Mouse (Mus musculus) heart, adult 2 months (tissue): Measurements from ENCODE around the gene Kcnq1. TPM values are rescaled to one million over a fixed set of nuclear protein-coding genes. Genes with fewer than 3 reads are reported as not detected.

Experiments
- DNase-seq, 2 experiments: peaks; one replicate each; pipeline ENCODE4 v3.0.0; 2021
- H3K27ac ChIP-seq: fragments of 200-600 bp; 2 replicates; pipeline ENCODE4 v1.8.1; 2022
- H3K27me3 ChIP-seq: fragments of 200-500 bp; 2 replicates; pipeline ENCODE4 v1.6.1; 2012; ENCODE audit warnings: mild to moderate bottlenecking, low read length, inconsistent platforms, mixed read lengths; ENCODE audit not compliant: control insufficient read depth, insufficient read depth
- H3K36me3 ChIP-seq: fragments of 200-500 bp; 2 replicates; pipeline ENCODE4 v1.6.1; 2012; ENCODE audit warnings: low read length, inconsistent platforms; ENCODE audit not compliant: control insufficient read depth, insufficient read depth
- H3K4me1 ChIP-seq: fragments of 200-500 bp; 2 replicates; pipeline ENCODE4 v1.6.1; 2011; ENCODE audit warnings: low read length; ENCODE audit not compliant: control insufficient read depth, insufficient read depth
- H3K4me3 ChIP-seq: fragments of 200-600 bp; 2 replicates; pipeline ENCODE4 v1.8.1; 2022
- H3K79me2 ChIP-seq: fragments of 200-500 bp; replicated peaks from 2 replicates; pipeline ENCODE4 v1.6.1; 2012; ENCODE audit warnings: mild to moderate bottlenecking, inconsistent platforms, low read length, moderate library complexity, mixed read lengths; ENCODE audit not compliant: control insufficient read depth, insufficient read depth
- H3K9ac ChIP-seq: fragments of 200-500 bp; 2 replicates; pipeline ENCODE4 v1.6.1; 2012; ENCODE audit warnings: low read depth, mild to moderate bottlenecking, control low read depth, inconsistent platforms, low read length, mixed read lengths
- CTCF ChIP-seq: fragments of 200-600 bp; IDR thresholded peaks from 2 replicates; pipeline ENCODE4 v1.8.1; 2022; ENCODE audit warnings: antibody characterized with exemption, mild to moderate bottlenecking, moderate library complexity
- EP300 ChIP-seq: fragments of 200-500 bp; IDR thresholded peaks from 2 replicates; pipeline ENCODE4 v1.6.1; 2011; ENCODE audit warnings: low read depth, low read length, control low read depth; ENCODE audit not compliant: insufficient read depth
- POLR2A ChIP-seq: fragments of 200-500 bp; IDR thresholded peaks from 2 replicates; pipeline ENCODE4 v1.6.1; 2011; ENCODE audit warnings: mild to moderate bottlenecking, low read depth, low read length, control low read depth; ENCODE audit not compliant: insufficient read depth
- WGBS: fragments of 180-500 bp; shearing (Covaris S2); methylation state at CpG from one replicate; pipeline ENCODE4 v1.1.7; 2018; 5-methylcytosine and 5-hydroxymethylcytosine counted together
- intact Hi-C: fragments of 180-260 bp; cut with DNase I; formaldehyde crosslinking; loops from one replicate; pipeline ENCODE4 v1.15.1; 2025
- polyA plus RNA-seq: library from polyadenylated mRNA; depleted of rRNA; stranded (reverse); fragments of >200 nt; gene quantifications from 2 replicates; pipeline ENCODE4 v1.2.3, GENCODE M21; 2012
- total RNA-seq, 2 experiments: library from RNA; stranded (reverse); gene quantifications; 2 replicates each; pipeline ENCODE4 v1.2.3; 2021

Kcnq1 gene
- total and polyA plus RNA-seq, 3 experiments, result 32.4 to 42.0 (median 34.2) TPM

- H3K79me2 ChIP-seq, result no peaks in the 10 kb centered on the region
- TF ChIP-seq CTCF (no peak), POLR2A (no peak), EP300 (no peak)
Measured at GRCm38 (mm10) chr7:143155257-143155656, 49.1 kb downstream of the Kcnq1 start.

GRCm38 (mm10) chr7:143158690-143159425 is 52.7 kb downstream of the Kcnq1 start:
- TF ChIP-seq CTCF, result no peak
- no peak for TF ChIP-seq EP300
- TF ChIP-seq POLR2A, result no peak
- Histone ChIP-seq H3K27ac (no peak overlapping the region), H3K4me3 (no peak overlapping the region), H3K27me3 (no peaks in the 10 kb centered on the region), H3K4me1 (no peaks in the 10 kb centered on the region), H3K36me3 (no peaks in the 10 kb centered on the region), H3K9ac (no peak overlapping the region), H3K79me2 (no peaks in the 10 kb centered on the region)
- WGBS, result 88% methylated on average over 14 of the region's 14 CpGs
- DNase-seq, result no peak
- intact Hi-C loops, result no loop called here

More at GRCm38 (mm10) chr7:143155257-143155656, 49.1 kb downstream of the Kcnq1 start:
- Histone ChIP-seq H3K36me3 (no peaks in the 10 kb centered on the region), H3K27me3 (no peaks in the 10 kb centered on the region), H3K27ac (no peak overlapping the region), H3K9ac (no peak overlapping the region), H3K4me1 (peaks cover 1% of the 10 kb centered on the region; the same call in 1 of the 2 replicates), H3K4me3 (no peak overlapping the region)
- intact Hi-C loops, result no loop called here
- 63% methylated on average over 5 of the region's 5 CpGs for WGBS
- no peak for DNase-seq

DNA sequence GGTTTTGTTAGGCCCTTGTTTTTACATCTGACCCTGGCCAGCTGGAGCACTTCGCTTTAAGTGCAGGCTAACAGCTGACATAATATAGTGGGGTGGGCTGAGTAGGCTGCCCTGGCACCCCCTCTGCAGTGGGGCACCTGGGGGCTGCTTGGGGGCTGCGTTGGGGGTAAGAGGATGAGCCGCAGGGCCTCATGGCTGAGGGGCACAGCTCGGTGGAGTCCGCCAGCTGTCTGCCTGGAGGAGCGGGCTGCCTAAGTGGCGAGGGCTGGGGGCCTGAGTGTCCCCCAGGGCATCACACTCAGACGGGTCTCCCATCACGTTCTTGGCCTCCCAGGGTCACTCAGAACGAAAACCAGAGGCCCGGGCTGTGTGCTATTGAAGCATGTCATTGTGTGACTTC is 53.3 kb downstream of the Kcnq1 start:
- Histone ChIP-seq H3K4me3 (no peak overlapping the region), H3K79me2 (no peaks in the 10 kb centered on the region), H3K4me1 (no peaks in the 10 kb centered on the region), H3K27ac (no peak overlapping the region), H3K9ac (no peak overlapping the region), H3K36me3 (no peaks in the 10 kb centered on the region), H3K27me3 (no peaks in the 10 kb centered on the region)
- no peak for DNase-seq
- intact Hi-C loops, result no loop called here
- TF ChIP-seq POLR2A, result no peak
- TF ChIP-seq CTCF, result no peak
- TF ChIP-seq EP300, result no peak
- 84% methylated on average over 11 of the region's 11 CpGs for WGBS

DNA sequence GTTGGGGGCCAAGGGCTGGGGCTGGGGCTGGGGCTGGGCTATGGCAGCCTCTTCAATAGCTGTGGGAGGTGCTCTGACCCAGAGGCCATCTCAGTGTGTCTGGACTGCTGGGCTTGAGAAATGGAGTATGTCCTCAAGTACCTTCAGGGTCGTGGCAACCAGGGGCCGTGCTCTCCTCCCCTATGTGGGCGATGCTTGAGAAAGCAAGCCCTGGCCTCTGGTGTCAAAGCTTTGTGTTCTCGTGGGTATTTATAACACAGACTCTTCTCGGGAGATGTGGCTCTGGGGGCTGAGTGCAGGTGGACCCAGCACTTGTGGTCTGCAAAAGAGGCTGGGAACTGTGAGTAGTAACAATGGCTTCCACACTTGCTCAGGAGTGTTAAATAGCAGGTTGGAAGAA is 53.9 kb downstream of the Kcnq1 start:
- H3K36me3 ChIP-seq, result no peaks in the 10 kb centered on the region
- intact Hi-C loops, result no loop called here
- H3K4me1 ChIP-seq, result no peaks in the 10 kb centered on the region
- H3K27me3 ChIP-seq, result no peaks in the 10 kb centered on the region
- WGBS, result 66% methylated on average over 5 of the region's 5 CpGs
- H3K4me3 ChIP-seq, result no peak overlapping the region
- no peak overlapping the region for H3K27ac ChIP-seq
- DNase-seq, result no peak
- TF ChIP-seq CTCF (no peak), POLR2A (no peak), EP300 (no peak)
- no peaks in the 10 kb centered on the region for H3K79me2 ChIP-seq
- no peak overlapping the region for H3K9ac ChIP-seq

DNA sequence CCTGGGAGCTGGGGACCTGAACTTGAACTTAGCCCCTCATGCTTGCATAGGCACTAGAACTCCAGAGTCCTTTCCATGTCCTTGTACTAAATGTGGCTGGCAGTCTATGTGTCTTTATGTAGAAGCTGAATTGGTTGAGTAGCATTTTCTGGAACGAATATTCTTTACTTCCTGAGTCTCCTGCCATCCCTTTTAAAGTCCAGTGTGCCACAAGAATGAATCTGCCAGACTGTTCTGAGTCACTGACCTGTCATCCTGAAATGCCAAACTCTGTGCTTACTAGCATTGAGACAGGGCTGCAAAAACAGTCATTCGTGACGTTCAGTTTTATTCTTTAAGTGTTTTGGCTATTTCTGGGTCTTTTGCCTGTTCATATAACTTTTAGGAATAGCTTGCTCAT is 55.9 kb downstream of the Kcnq1 start:
- H3K27me3 ChIP-seq, result no peaks in the 10 kb centered on the region
- TF ChIP-seq POLR2A, result no peak
- no peak for TF ChIP-seq CTCF
- TF ChIP-seq EP300, result no peak
- 57% methylated on average over 3 of the region's 3 CpGs for WGBS
- intact Hi-C loops, result no loop called here
- H3K4me1 ChIP-seq, result peaks cover 2% of the 10 kb centered on the region; the same call in 1 of the 2 replicates
- no peak for DNase-seq
- no peak overlapping the region for H3K4me3 ChIP-seq
- H3K27ac ChIP-seq, result no peak overlapping the region
- no peaks in the 10 kb centered on the region for H3K36me3 ChIP-seq
- H3K9ac ChIP-seq, result no peak overlapping the region
- H3K79me2 ChIP-seq, result no peaks in the 10 kb centered on the region

DNA sequence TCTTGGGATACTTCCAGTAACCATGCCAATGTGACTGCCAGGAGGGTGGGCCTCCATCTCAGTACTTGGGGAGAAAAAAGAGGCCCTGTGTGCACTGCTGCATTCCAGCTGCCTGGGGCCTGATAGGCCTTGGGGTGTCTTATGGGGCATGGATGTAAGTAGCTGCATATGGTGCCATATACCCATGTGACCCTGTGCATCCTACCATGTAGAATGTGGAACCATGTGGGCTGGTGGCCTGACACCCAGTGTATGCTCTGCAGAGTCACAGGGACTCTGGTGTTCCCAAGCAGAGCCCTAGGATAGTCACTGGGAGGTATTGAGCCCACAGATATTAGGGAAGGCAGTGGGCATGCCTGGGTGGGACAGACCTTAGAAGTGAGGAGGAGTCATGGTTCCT is 57.9 kb downstream of the Kcnq1 start:
- H3K36me3 ChIP-seq, result no peaks in the 10 kb centered on the region
- intact Hi-C loops, result no loop called here
- H3K4me3 ChIP-seq, result no peak overlapping the region
- no peak for TF ChIP-seq EP300
- H3K27me3 ChIP-seq, result no peaks in the 10 kb centered on the region
- peaks cover 2% of the 10 kb centered on the region; the same call in 1 of the 2 replicates for H3K4me1 ChIP-seq
- no peak for DNase-seq
- no peak overlapping the region for H3K27ac ChIP-seq
- H3K79me2 ChIP-seq, result no peaks in the 10 kb centered on the region
- no peak overlapping the region for H3K9ac ChIP-seq
